Mouse (Mus musculus): ENCODE data around the gene Usp35.

Usp35 gene

GRCm38 (mm10) chr7:97331726-97332666 lies at the start of gene Usp35, which contains the start of gene Kctd21:
Usp35 (minus strand) TSS chr7:97332020.
Kctd21 (plus strand) TSS chr7:97332327.
- peak; percentile 95 for DNase-seq (ENCODE audit: low read depth, low spot score)

GRCm38 (mm10) chr7:97380500-97381123 lies 48.8 kb upstream of the Usp35 start:
- DNase-seq (ENCODE audit: low read depth, low spot score) = no peak

- no peak for DNase-seq (ENCODE audit: low read depth, low spot score)
These were observed 47.5 kb upstream of the Usp35 start for GRCm38 (mm10) chr7:97379304-97379703.

GRCm38 (mm10) chr7:97375906-97376305 lies 44.1 kb upstream of the Usp35 start:
- no peak for DNase-seq (ENCODE audit: low read depth, low spot score)

GRCm38 (mm10) chr7:97375101-97375500 lies 43.3 kb upstream of the Usp35 start:
- no peak for DNase-seq (ENCODE audit: low read depth, low spot score)

- DNase-seq (ENCODE audit: low read depth, low spot score) = no peak
These were observed 34.1 kb upstream of the Usp35 start for GRCm38 (mm10) chr7:97365887-97366286.

- DNase-seq (ENCODE audit: low read depth, low spot score) = peak; percentile 55
These were observed 29.6 kb upstream of the Usp35 start for GRCm38 (mm10) chr7:97361467-97361866.

- DNase-seq (ENCODE audit: low read depth, low spot score) = no peak
These were observed 29.1 kb upstream of the Usp35 start for GRCm38 (mm10) chr7:97360955-97361354.

- no peak for DNase-seq (ENCODE audit: low read depth, low spot score)
These were observed 28.3 kb upstream of the Usp35 start for GRCm38 (mm10) chr7:97360166-97360565.

- no peak for DNase-seq (ENCODE audit: low read depth, low spot score)
These were observed 26.5 kb upstream of the Usp35 start for GRCm38 (mm10) chr7:97358347-97358746.

- DNase-seq (ENCODE audit: low read depth, low spot score) = no peak
These were observed 26.0 kb upstream of the Usp35 start for GRCm38 (mm10) chr7:97357840-97358239.

GRCm38 (mm10) chr7:97356875-97357276 lies 25.1 kb upstream of the Usp35 start:
- DNase-seq (ENCODE audit: low read depth, low spot score) = no peak

- no peak for DNase-seq (ENCODE audit: low read depth, low spot score)
These were observed 24.4 kb upstream of the Usp35 start for GRCm38 (mm10) chr7:97356253-97356652.

GRCm38 (mm10) chr7:97355068-97355841 lies 23.4 kb upstream of the Usp35 start:
- DNase-seq (ENCODE audit: low read depth, low spot score) = no peak

- DNase-seq (ENCODE audit: low read depth, low spot score) = no peak
These were observed 21.5 kb upstream of the Usp35 start for GRCm38 (mm10) chr7:97353356-97353755.

GRCm38 (mm10) chr7:97351792-97352513 lies 20.1 kb upstream of the Usp35 start:
- no peak for DNase-seq (ENCODE audit: low read depth, low spot score)

- no peak for DNase-seq (ENCODE audit: low read depth, low spot score)
These were observed 19.1 kb upstream of the Usp35 start for GRCm38 (mm10) chr7:97350891-97351290.

GRCm38 (mm10) chr7:97349438-97349837 lies 17.6 kb upstream of the Usp35 start:
- no peak for DNase-seq (ENCODE audit: low read depth, low spot score)

GRCm38 (mm10) chr7:97348836-97349235 lies 17.0 kb upstream of the Usp35 start:
- no peak for DNase-seq (ENCODE audit: low read depth, low spot score)

GRCm38 (mm10) chr7:97348318-97348717 lies 16.5 kb upstream of the Usp35 start:
- no peak for DNase-seq (ENCODE audit: low read depth, low spot score)

GRCm38 (mm10) chr7:97347464-97347863 lies 15.6 kb upstream of the Usp35 start:
- DNase-seq (ENCODE audit: low read depth, low spot score) = no peak
